Mouse (Mus musculus) mouse embryonic stem cell (cell line): Measurements from ENCODE around the gene Mpdu1.

Experiments used
- in situ Hi-C, 2 experiments: fragments of 300-500 bp; cut with MboI; formaldehyde crosslinking; loops; 1 replicate in 1 of 2; 3 replicates in 1 of 2; pipeline ENCODE4 v1.14.3; 2019 to 2020; ENCODE audit warnings: low sequenced_read_pairs in 2 of 2, low pct_unique_long_range_greater_than_20kb in 1 of 2, mixed read lengths in 1 of 2; ENCODE audit not compliant: unreplicated experiment in 1 of 2

The Mpdu1 gene

GRCm38 (mm10) chr11:69635471-69635870 is 27.0 kb downstream of the Mpdu1 start:
- in situ Hi-C loops = loop anchor here (10.0 to 25.0 kb wide), 2 partner anchors 79 to 252 kb away; partner anchors contain the start of genes Acap1 (in 1 of the 2), Kctd11 (in 1 of the 2) and Tmem95 (in 1 of the 2)

GRCm38 (mm10) chr11:69633128-69633866 is 29.1 kb downstream of the Mpdu1 start:
- in situ Hi-C loops = loop anchor here (10.0 to 25.0 kb wide), 2 partner anchors 82 to 254 kb away; partner anchors contain the start of genes Acap1 (in 1 of the 2), Kctd11 (in 1 of the 2) and Tmem95 (in 1 of the 2)

- in situ Hi-C loops = loop anchor here (10.0 to 25.0 kb wide), 2 partner anchors 82 to 255 kb away; partner anchors contain the start of genes Acap1 (in 1 of the 2), Kctd11 (in 1 of the 2) and Tmem95 (in 1 of the 2)
Observed at GRCm38 (mm10) chr11:69632284-69633089, 30.0 kb downstream of the Mpdu1 start, which contains the start of gene Fxr2. Fxr2 (plus strand) TSS chr11:69632990.

GRCm38 (mm10) chr11:69629802-69630201 is 32.6 kb downstream of the Mpdu1 start:
- in situ Hi-C loops = loop anchor here (5.0 to 25.0 kb wide), 3 partner anchors 85 to 257 kb away; partner anchors contain the start of genes Acap1 (in 1 of the 2), Kctd11 (in 1 of the 2) and Tmem95 (in 1 of the 2)

- in situ Hi-C loops = loop anchor here (5.0 to 25.0 kb wide), 2 partner anchors 101 to 259 kb away; partner anchors contain the start of genes Acap1 (in 1 of the 2), Kctd11 (in 1 of the 2) and Tmem95 (in 1 of the 2)
Observed at GRCm38 (mm10) chr11:69628286-69628685, 34.2 kb downstream of the Mpdu1 start.

- in situ Hi-C loops = loop anchor here in 1 of 2 experiments (25.0 kb wide), 1 partner anchor 212 kb away; the partner anchor contains the start of gene Kdm6b
Observed at GRCm38 (mm10) chr11:69624339-69624738, 38.1 kb downstream of the Mpdu1 start.

- in situ Hi-C loops = loop anchor here in 1 of 2 experiments (25.0 kb wide), 1 partner anchor 211 kb away; the partner anchor contains the start of gene Kdm6b
Observed at GRCm38 (mm10) chr11:69623006-69623405, 39.4 kb downstream of the Mpdu1 start.

- in situ Hi-C loops = loop anchor here in 1 of 2 experiments (25.0 kb wide), 1 partner anchor 210 kb away; the partner anchor contains the start of gene Kdm6b
Observed at GRCm38 (mm10) chr11:69622406-69622805, 40.0 kb downstream of the Mpdu1 start.

- in situ Hi-C loops = loop anchor here in 1 of 2 experiments (25.0 kb wide), 1 partner anchor 209 kb away; the partner anchor contains the start of gene Kdm6b
Observed at GRCm38 (mm10) chr11:69621571-69622268, 40.7 kb downstream of the Mpdu1 start, which contains the start of gene Sat2. Sat2 (plus strand) TSS chr11:69622024.

- in situ Hi-C loops = loop anchor here in 1 of 2 experiments (25.0 kb wide), 1 partner anchor 208 kb away; the partner anchor contains the start of gene Kdm6b
Observed at GRCm38 (mm10) chr11:69620394-69621081, 41.9 kb downstream of the Mpdu1 start.

GRCm38 (mm10) chr11:69617805-69618204 is 44.6 kb downstream of the Mpdu1 start, which contains the start of gene Shbg:
Shbg (minus strand) TSS chr11:69617905.
- in situ Hi-C loops = loop anchor here in 1 of 2 experiments (10.0 to 25.0 kb wide), 2 partner anchors 73 to 206 kb away; partner anchors contain the start of genes Dnah2 and Kdm6b

- in situ Hi-C loops = loop anchor here in 1 of 2 experiments (10.0 to 25.0 kb wide), 2 partner anchors 72 to 204 kb away; partner anchors contain the start of genes Dnah2 and Kdm6b
Observed at GRCm38 (mm10) chr11:69616781-69617180, 45.7 kb downstream of the Mpdu1 start.

GRCm38 (mm10) chr11:69614257-69614588 is 48.2 kb downstream of the Mpdu1 start:
- in situ Hi-C loops = loop anchor here in 1 of 2 experiments (10.0 to 25.0 kb wide), 2 partner anchors 69 to 202 kb away; partner anchors contain the start of genes Dnah2 and Kdm6b

- in situ Hi-C loops = loop anchor here in 1 of 2 experiments (10.0 to 25.0 kb wide), 2 partner anchors 69 to 201 kb away; partner anchors contain the start of genes Dnah2 and Kdm6b
Observed at GRCm38 (mm10) chr11:69613553-69614256, 48.7 kb downstream of the Mpdu1 start.

- in situ Hi-C loops = loop anchor here in 1 of 2 experiments (10.0 to 25.0 kb wide), 2 partner anchors 66 to 199 kb away; partner anchors contain the start of genes Dnah2 and Kdm6b
Observed at GRCm38 (mm10) chr11:69610899-69611298, 51.5 kb downstream of the Mpdu1 start.

GRCm38 (mm10) chr11:69609416-69609815 is 53.0 kb downstream of the Mpdu1 start:
- in situ Hi-C loops = loop anchor here in 1 of 2 experiments (25.0 kb wide), 1 partner anchor 197 kb away; the partner anchor contains the start of gene Kdm6b
